Comparison of ENCODE assay signal across 25 mouse cellular contexts in the genomic region with DNA sequence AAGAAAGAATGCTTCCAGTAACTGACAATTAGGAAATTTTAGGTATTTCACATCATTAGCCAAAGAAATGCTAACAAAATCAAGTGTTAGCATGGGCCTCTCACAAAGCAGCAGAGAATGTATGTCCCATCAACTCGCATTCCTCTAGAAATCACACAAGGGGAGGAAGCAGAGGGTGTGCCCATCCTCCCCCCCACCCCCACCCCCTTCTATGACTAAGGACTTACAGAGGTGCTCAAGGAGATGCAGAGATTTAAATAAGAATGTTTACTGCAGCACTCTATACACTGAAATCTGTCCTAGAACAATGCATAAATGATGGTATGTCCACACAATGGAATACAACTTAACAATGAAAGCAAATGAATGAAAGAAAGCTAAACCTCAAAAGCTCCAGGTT. TPM values are rescaled to one million over a fixed set of nuclear protein-coding genes. Genes with fewer than 3 reads are reported as not detected.
DNase-seq lines count a peak whose midpoint lies in the region; ATAC-seq and TF ChIP-seq lines count a peak whose summit lies in the region.
"Had no signal": no experiment of that assay in that cellular context is flagged by ENCODE, and none has a peak within 500 bp of the region (broad histone marks: within the 10 kb centered on the region; RNA-seq: fewer than 3 reads in every experiment).

No protein-coding gene starts in this region.

- intact Hi-C loops in gastrocnemius, adult 2 months (cut with DNase I): no loop called here

- H3K36me3 ChIP-seq in lung, postnatal 0 days (ENCODE audit: insufficient read depth, low read length): no peaks in the 10 kb centered on the region
- H3K36me3 ChIP-seq: embryonic facial prominence, embryonic 13.5 days; embryonic facial prominence, embryonic 15.5 days; forebrain, embryonic 10.5 days; forebrain, embryonic 12.5 days had no signal

- H3K27me3 ChIP-seq in lung, postnatal 0 days (replicated peaks; ENCODE audit: insufficient read depth, low read length): no peaks in the 10 kb centered on the region
- H3K27me3 ChIP-seq: embryonic facial prominence, embryonic 13.5 days; embryonic facial prominence, embryonic 15.5 days; forebrain, embryonic 12.5 days; Patski had no signal

- TF ChIP-seq EP300 in lung, postnatal 0 days (IDR thresholded peaks at IDR 0.05): no peak

- H3K9me3 ChIP-seq in lung, postnatal 0 days (ENCODE audit: low read length): no peaks in the 10 kb centered on the region
- H3K9me3 ChIP-seq: embryonic facial prominence, embryonic 13.5 days; embryonic facial prominence, embryonic 15.5 days; forebrain, embryonic 10.5 days; forebrain, embryonic 12.5 days had no signal

- H3K27ac ChIP-seq in lung, postnatal 0 days (ENCODE audit: low read length): no peak overlapping the region
- no peak overlapping the region for H3K27ac ChIP-seq in gastrocnemius, adult 2 months
- H3K27ac ChIP-seq: embryonic facial prominence, embryonic 13.5 days; embryonic facial prominence, embryonic 15.5 days; forebrain, embryonic 10.5 days; forebrain, embryonic 12.5 days had no signal

- TF ChIP-seq CTCF in lung, postnatal 0 days (IDR thresholded peaks at IDR 0.05): no peak
- TF ChIP-seq CTCF in gastrocnemius, adult 2 months (IDR thresholded peaks at IDR 0.05): no peak

- 57% methylated on average over 1 of the region's 1 CpGs for WGBS in lung, postnatal 0 days

- no peak overlapping the region for H3K4me2 ChIP-seq in lung, postnatal 0 days (replicated peaks; ENCODE audit: low read depth, low read length)
- H3K4me2 ChIP-seq: embryonic facial prominence, embryonic 13.5 days; embryonic facial prominence, embryonic 15.5 days; forebrain, embryonic 12.5 days had no signal

- peaks cover 6% of the 10 kb centered on the region; the same call in 1 of the 2 replicates for H3K4me1 ChIP-seq in lung, postnatal 0 days (ENCODE audit: insufficient read depth, low read depth, low read length)
- H3K4me1 ChIP-seq: embryonic facial prominence, embryonic 13.5 days; embryonic facial prominence, embryonic 15.5 days; forebrain, embryonic 10.5 days; forebrain, embryonic 12.5 days had no signal

- H3K9ac ChIP-seq in lung, postnatal 0 days (replicated peaks; ENCODE audit: low read depth): no peak overlapping the region
- H3K9ac ChIP-seq: embryonic facial prominence, embryonic 13.5 days; embryonic facial prominence, embryonic 15.5 days; forebrain, embryonic 12.5 days had no signal

- H3K4me3 ChIP-seq in lung, postnatal 0 days (ENCODE audit: low read depth, low read length): no peak overlapping the region
- H3K4me3 ChIP-seq in gastrocnemius, adult 2 months: no peak overlapping the region
- H3K4me3 ChIP-seq: embryonic facial prominence, embryonic 13.5 days; embryonic facial prominence, embryonic 15.5 days; erythroblast, embryonic 14.5 days; forebrain, embryonic 10.5 days; forebrain, embryonic 12.5 days had no signal

- no peak for DNase-seq in lung, postnatal 0 days (ENCODE audit: low spot score)
- no peak for DNase-seq in lung, postnatal 14 days
- peak; percentile 61 for DNase-seq in Muller cell, postnatal 12 days (ENCODE audit: inconsistent ontology term)
- peak; percentile 76 for DNase-seq in ZHBTc4 (ENCODE audit: low read depth, low spot score)
- no peak for DNase-seq in adrenal gland, postnatal 36 days
- no peak for DNase-seq in gastrocnemius, adult 2 months
- DNase-seq: adrenal gland, adult 8-10 months; adrenal gland, postnatal 14 days; B cell, adult 2 months; cerebellum, adult 11 months; cerebellum, adult 18-20 months; cerebellum, adult 8-10 months; cerebellum, adult 9-11 months; cerebellum, postnatal 14 days; cerebellum, postnatal 36 days; embryo, embryonic 11 days had no signal

- peak; percentile 65 for ATAC-seq in lung, postnatal 0 days
- ATAC-seq: activated CD4-positive, CD25-positive, alpha-beta regulatory T cell, adult 4 months; forebrain, embryonic 14.5 days; forebrain, embryonic 16.5 days; Patski had no signal

RNA-seq across cellular contexts. Expression of a gene that starts 27.2 kb away (rescaled TPM):
- 8.0 and 9.9 TPM in 2 replicates for polyA plus RNA-seq in lung, postnatal 0 days (2015; fragmentation: Nextera tagmentation; extraction: Ambion mirVana)
- total RNA-seq in adrenal gland, postnatal 36 days (2021): 10 to 100 TPM; 19.2 to 25.1 TPM
- total RNA-seq in gastrocnemius, adult 2 months (2021): 1 to 10 TPM in 1 of 2 experiments, under 1 TPM in 1; 0.79 to 2.0 TPM
- polyA plus RNA-seq: activated CD4-positive, CD25-positive, alpha-beta regulatory T cell, adult 4 months had no signal

Comparison
In these comparisons a context has a peak if more than half of its experiments do, and no peak if none do; other contexts are left out.
1. DNase-seq: peak in Muller cell, postnatal 12 days (single experiment) and ZHBTc4 (single experiment); none in lung, postnatal 0 days (single experiment), lung, postnatal 14 days (single experiment), adrenal gland, postnatal 36 days (0 of 2) and gastrocnemius, adult 2 months (single experiment).
2. RNA of a gene that starts 27.2 kb away (total RNA-seq): 19.2 to 25.1 TPM in adrenal gland, postnatal 36 days; 0.79 to 2.0 TPM in gastrocnemius, adult 2 months; every median in the first group is over 4 times any median in the second.